ENCODE assay signal across 8 mouse cellular contexts in the genomic region with DNA sequence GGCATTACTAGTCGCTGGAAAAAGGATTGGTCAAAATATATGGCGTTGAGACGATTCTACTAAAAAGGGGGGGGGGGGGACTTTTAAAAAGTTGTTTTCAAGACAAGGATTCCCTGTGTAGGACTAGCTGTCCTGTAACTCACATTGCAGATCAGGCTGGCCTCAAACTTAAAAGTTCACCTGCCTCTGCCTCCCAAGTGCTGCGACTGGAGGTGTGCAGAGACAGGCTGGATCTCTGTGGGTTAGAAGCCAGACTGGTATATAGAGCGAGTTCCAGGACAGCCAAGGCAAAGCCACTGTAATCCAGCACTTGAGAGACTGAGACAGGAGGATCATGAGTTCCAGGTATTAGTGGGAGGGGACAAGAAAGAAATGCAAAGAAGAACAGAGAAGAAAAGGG. TPM values are rescaled to one million over a fixed set of nuclear protein-coding genes. Genes with fewer than 3 reads are reported as not detected.
DNase-seq lines count a peak whose midpoint lies in the region; ATAC-seq and TF ChIP-seq lines count a peak whose summit lies in the region.

No protein-coding gene starts in this region.

- H3K9me3 ChIP-seq in kidney, embryonic 16.5 days (ENCODE audit: low read length): no peaks in the 10 kb centered on the region
- no peaks in the 10 kb centered on the region for H3K9me3 ChIP-seq in intestine, embryonic 15.5 days
- H3K9me3 ChIP-seq in neural tube, embryonic 13.5 days: no peaks in the 10 kb centered on the region

- H3K4me1 ChIP-seq in kidney, embryonic 16.5 days (ENCODE audit: insufficient read depth, low read length): peaks cover 23% of the 10 kb centered on the region
- H3K4me1 ChIP-seq in cortical plate, adult 2 months (ENCODE audit: control insufficient read depth, insufficient read depth, low read length): no peaks in the 10 kb centered on the region
- H3K4me1 ChIP-seq in intestine, embryonic 15.5 days (replicated peaks): peaks cover 9% of the 10 kb centered on the region; the same call in 1 of the 2 replicates
- H3K4me1 ChIP-seq in neural tube, embryonic 13.5 days (replicated peaks): peaks cover 28% of the 10 kb centered on the region

- no peaks in the 10 kb centered on the region for H3K27me3 ChIP-seq in kidney, embryonic 16.5 days (ENCODE audit: insufficient read depth, low read length)
- no peaks in the 10 kb centered on the region for H3K27me3 ChIP-seq in intestine, embryonic 15.5 days (replicated peaks)
- H3K27me3 ChIP-seq in neural tube, embryonic 13.5 days: peaks cover 14% of the 10 kb centered on the region

- no peak for DNase-seq in kidney, postnatal 25 days
- DNase-seq in left cerebral cortex, postnatal 10 days (ENCODE audit: extremely low spot score in 1 of 2, low spot score in 2 of 2): no peak
- no peak for DNase-seq in embryo, embryonic 11 days

- no peak overlapping the region for H3K27ac ChIP-seq in kidney, embryonic 16.5 days (ENCODE audit: low read length)
- H3K27ac ChIP-seq in cortical plate, adult 2 months (ENCODE audit: insufficient read depth, low read length): no peak overlapping the region
- H3K27ac ChIP-seq in intestine, embryonic 15.5 days: no peak overlapping the region
- peak overlapping the region; percentile 80 for H3K27ac ChIP-seq in neural tube, embryonic 13.5 days (replicated peaks)

- TF ChIP-seq CTCF in cortical plate, adult 2 months (IDR thresholded peaks at IDR 0.05; ENCODE audit: extremely low read depth, insufficient read depth, low read length): no peak

- no peaks in the 10 kb centered on the region for H3K36me3 ChIP-seq in kidney, embryonic 16.5 days (ENCODE audit: insufficient read depth, low read length)
- H3K36me3 ChIP-seq in intestine, embryonic 15.5 days: no peaks in the 10 kb centered on the region
- no peaks in the 10 kb centered on the region for H3K36me3 ChIP-seq in neural tube, embryonic 13.5 days

- no peak for TF ChIP-seq POLR2A in cortical plate, adult 2 months (IDR thresholded peaks at IDR 0.05; ENCODE audit: extremely low read depth, insufficient read depth, low read length)

- peak overlapping the region; percentile 91 for H3K4me3 ChIP-seq in kidney, embryonic 16.5 days (ENCODE audit: low read length)
- H3K4me3 ChIP-seq in cortical plate, adult 2 months (ENCODE audit: insufficient read depth, low read length): peak overlapping the region; percentile 47
- H3K4me3 ChIP-seq in intestine, embryonic 15.5 days (replicated peaks): peak overlapping the region; percentile 91
- peak overlapping the region; percentile 92 for H3K4me3 ChIP-seq in neural tube, embryonic 13.5 days

- H3K4me2 ChIP-seq in kidney, embryonic 16.5 days (replicated peaks; ENCODE audit: low read depth, low read length): peak overlapping the region; percentile 67
- peak overlapping the region; percentile 56 for H3K4me2 ChIP-seq in intestine, embryonic 15.5 days (replicated peaks)
- peak overlapping the region; percentile 59 for H3K4me2 ChIP-seq in neural tube, embryonic 13.5 days

- peak overlapping the region; percentile 96 for H3K9ac ChIP-seq in kidney, embryonic 16.5 days (replicated peaks; ENCODE audit: low read length)
- H3K9ac ChIP-seq in intestine, embryonic 15.5 days: peak overlapping the region; percentile 94; the same call in 1 of the 2 replicates
- peak overlapping the region; percentile 72 for H3K9ac ChIP-seq in neural tube, embryonic 13.5 days

- intact Hi-C loops in left cerebral cortex, postnatal 10 days (cut with DNase I): loop anchor here (10.0 kb wide), 1 partner anchor 121 kb away; a partner anchor contains a TSS

- WGBS in kidney, embryonic 16.5 days: 23% methylated on average over 5 of the region's 5 CpGs
- WGBS in intestine, embryonic 15.5 days: 32% methylated on average over 5 of the region's 5 CpGs
- WGBS in neural tube, embryonic 13.5 days: 27% methylated on average over 5 of the region's 5 CpGs

- ATAC-seq in kidney, embryonic 16.5 days (ENCODE audit: low FRiP score, low TSS enrichment): peak; percentile 25; the same call in 1 of the 2 replicates
- ATAC-seq in intestine, embryonic 15.5 days: peak; percentile 14; the same call in 1 of the 2 replicates
- ATAC-seq in neural tube, embryonic 13.5 days (ENCODE audit: low read depth): peak; percentile 62
- ATAC-seq in granulocyte monocyte progenitor cell, adult 5-6 weeks (replicated peaks; ENCODE audit: poor library complexity, severe bottlenecking): no peak

RNA-seq across cellular contexts. Expression of a gene that starts 0.6 kb away (rescaled TPM):
- polyA plus RNA-seq in kidney, embryonic 16.5 days (2015; fragmentation: Nextera tagmentation; extraction: Ambion mirVana): 23.8 and 26.3 TPM in 2 replicates
- 14.1 and 15.4 TPM in 2 replicates for polyA plus RNA-seq in cortical plate, adult 2 months (2012; rRNA removed)
- polyA plus RNA-seq in intestine, embryonic 15.5 days (2015; fragmentation: Nextera tagmentation; extraction: Ambion mirVana): 22.2 and 23.0 TPM in 2 replicates
- polyA plus RNA-seq in neural tube, embryonic 13.5 days (2015; fragmentation: Nextera tagmentation; extraction: Ambion mirVana): 25.6 and 29.9 TPM in 2 replicates
- 9.4 and 11.3 TPM in 2 replicates for total RNA-seq in granulocyte monocyte progenitor cell, adult 5-6 weeks (2014; fragmentation: Nextera tagmentation)
- 23.1 and 23.7 TPM in 2 replicates for total RNA-seq in granulocyte monocyte progenitor cell, adult 5-6 weeks (2017)
- 10 to 100 TPM; 31.2 to 31.6 TPM for total RNA-seq in left cerebral cortex, postnatal 10 days (2021)
